Mouse (Mus musculus) ES-E14 (cell line): ENCODE measurements around the gene D3Ertd254e.

ENCODE experiments used
- CHD2 ChIP-seq: IDR thresholded peaks from 2 replicates; pipeline ENCODE4 v1.6.1; 2014; ENCODE audit warnings: mild to moderate bottlenecking, low read depth, low read length, inconsistent platforms
- HCFC1 ChIP-seq: IDR thresholded peaks from 2 replicates; pipeline ENCODE4 v1.6.1; 2012; ENCODE audit warnings: low read length, inconsistent platforms, borderline replicate concordance; ENCODE audit not compliant: insufficient read depth
- ZC3H11A ChIP-seq: IDR thresholded peaks from 2 replicates; pipeline ENCODE4 v1.6.1; 2012; ENCODE audit warnings: low read depth, mild to moderate bottlenecking, inconsistent platforms, low read length, borderline replicate concordance
- ZNF384 ChIP-seq: IDR thresholded peaks from 2 replicates; pipeline ENCODE4 v1.6.1; 2012; ENCODE audit warnings: low read depth, low read length, inconsistent platforms

- TF ChIP-seq CHD2 (no peak), ZNF384 (no peak), HCFC1 (no peak), ZC3H11A (no peak)
These were observed 38.4 kb downstream of the D3Ertd254e start for GRCm38 (mm10) chr3:36189243-36189642.
